Mouse (Mus musculus): ENCODE results near the gene Colq. TPM values are rescaled to one million over a fixed set of nuclear protein-coding genes. Genes with fewer than 3 reads are reported as not detected.

Colq gene
- polyA plus RNA-seq, 1 experiment from 2014 or later = not detected

- no peaks in the 10 kb centered on the region for H3K9me3 ChIP-seq (ENCODE audit: control insufficient read depth, low read length)
- no peaks in the 10 kb centered on the region for H3K27me3 ChIP-seq (replicated peaks; ENCODE audit: control insufficient read depth, insufficient read depth, low read length)
- no peaks in the 10 kb centered on the region for H3K4me1 ChIP-seq (replicated peaks; ENCODE audit: control insufficient read depth, insufficient read depth, low read length)
- H3K4me3 ChIP-seq (replicated peaks; ENCODE audit: low read length) = no peak overlapping the region
- H3K36me3 ChIP-seq (ENCODE audit: control insufficient read depth, insufficient read depth) = no peaks in the 10 kb centered on the region
- ATAC-seq = no peak
- no peak overlapping the region for H3K9ac ChIP-seq (replicated peaks; ENCODE audit: low read depth, low read length)
- H3K4me2 ChIP-seq (ENCODE audit: low read length) = no peak overlapping the region
- WGBS = 67% methylated on average over 9 of the region's 9 CpGs
- no peak overlapping the region for H3K27ac ChIP-seq (ENCODE audit: low read length)
Measured at GRCm38 (mm10) chr14:31577966-31578735, 13.0 kb downstream of the Colq start.

GRCm38 (mm10) chr14:31576846-31577697, 14.1 kb downstream of the Colq start:
- H3K4me3 ChIP-seq (replicated peaks; ENCODE audit: low read length) = no peak overlapping the region
- H3K27me3 ChIP-seq (replicated peaks; ENCODE audit: control insufficient read depth, insufficient read depth, low read length) = no peaks in the 10 kb centered on the region
- no peak overlapping the region for H3K27ac ChIP-seq (ENCODE audit: low read length)
- H3K36me3 ChIP-seq (ENCODE audit: control insufficient read depth, insufficient read depth) = no peaks in the 10 kb centered on the region
- H3K9ac ChIP-seq (replicated peaks; ENCODE audit: low read depth, low read length) = no peak overlapping the region
- H3K4me1 ChIP-seq (replicated peaks; ENCODE audit: control insufficient read depth, insufficient read depth, low read length) = no peaks in the 10 kb centered on the region
- WGBS = 66% methylated on average over 10 of the region's 10 CpGs
- no peaks in the 10 kb centered on the region for H3K9me3 ChIP-seq (ENCODE audit: control insufficient read depth, low read length)
- no peak for ATAC-seq
- H3K4me2 ChIP-seq (ENCODE audit: low read length) = no peak overlapping the region

DNA sequence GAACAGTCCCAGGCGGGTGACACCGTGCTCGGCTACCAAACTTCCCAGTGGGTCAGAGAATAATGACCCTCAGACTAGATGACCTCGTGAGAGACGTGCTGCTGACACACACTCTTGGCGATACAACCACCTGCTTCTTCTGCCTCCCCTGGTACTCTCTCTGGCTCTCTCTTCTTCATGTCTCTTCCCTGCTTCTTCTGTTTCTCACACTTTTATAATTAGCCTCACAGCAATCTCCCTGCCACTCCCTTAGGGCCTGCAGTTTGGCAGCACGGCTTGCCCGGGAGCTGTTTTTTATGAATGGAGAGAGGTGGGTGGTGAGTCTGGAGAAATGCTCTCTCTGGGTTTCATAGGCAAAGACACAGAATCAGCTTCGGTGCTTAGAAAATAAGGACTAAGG, 15.3 kb downstream of the Colq start:
- Histone ChIP-seq H3K4me2 (ENCODE audit: low read length) (no peak overlapping the region), H3K9ac (replicated peaks; ENCODE audit: low read depth, low read length) (no peak overlapping the region), H3K27me3 (replicated peaks; ENCODE audit: control insufficient read depth, insufficient read depth, low read length) (no peaks in the 10 kb centered on the region), H3K4me1 (replicated peaks; ENCODE audit: control insufficient read depth, insufficient read depth, low read length) (no peaks in the 10 kb centered on the region), H3K9me3 (ENCODE audit: control insufficient read depth, low read length) (no peaks in the 10 kb centered on the region), H3K4me3 (replicated peaks; ENCODE audit: low read length) (no peak overlapping the region), H3K36me3 (ENCODE audit: control insufficient read depth, insufficient read depth) (no peaks in the 10 kb centered on the region), H3K27ac (ENCODE audit: low read length) (no peak overlapping the region)
- 85% methylated on average over 9 of the region's 9 CpGs for WGBS
- no peak for ATAC-seq

- Histone ChIP-seq H3K4me2 (ENCODE audit: low read length) (no peak overlapping the region), H3K4me1 (replicated peaks; ENCODE audit: control insufficient read depth, insufficient read depth, low read length) (no peaks in the 10 kb centered on the region), H3K36me3 (ENCODE audit: control insufficient read depth, insufficient read depth) (no peaks in the 10 kb centered on the region), H3K27me3 (replicated peaks; ENCODE audit: control insufficient read depth, insufficient read depth, low read length) (no peaks in the 10 kb centered on the region), H3K27ac (ENCODE audit: low read length) (no peak overlapping the region), H3K9ac (replicated peaks; ENCODE audit: low read depth, low read length) (no peak overlapping the region), H3K9me3 (ENCODE audit: control insufficient read depth, low read length) (no peaks in the 10 kb centered on the region), H3K4me3 (replicated peaks; ENCODE audit: low read length) (no peak overlapping the region)
- no peak for ATAC-seq
- WGBS = 93% methylated on average over 18 of the region's 18 CpGs
Measured at GRCm38 (mm10) chr14:31574903-31575665, 16.1 kb downstream of the Colq start.

- H3K9me3 ChIP-seq (ENCODE audit: control insufficient read depth, low read length) = no peaks in the 10 kb centered on the region
- no peak overlapping the region for H3K9ac ChIP-seq (replicated peaks; ENCODE audit: low read depth, low read length)
- WGBS = 79% methylated on average over 9 of the region's 9 CpGs
- no peaks in the 10 kb centered on the region for H3K4me1 ChIP-seq (replicated peaks; ENCODE audit: control insufficient read depth, insufficient read depth, low read length)
- H3K4me3 ChIP-seq (replicated peaks; ENCODE audit: low read length) = no peak overlapping the region
- no peak overlapping the region for H3K27ac ChIP-seq (ENCODE audit: low read length)
- ATAC-seq = no peak
- no peaks in the 10 kb centered on the region for H3K27me3 ChIP-seq (replicated peaks; ENCODE audit: control insufficient read depth, insufficient read depth, low read length)
- H3K36me3 ChIP-seq (ENCODE audit: control insufficient read depth, insufficient read depth) = no peaks in the 10 kb centered on the region
- no peak overlapping the region for H3K4me2 ChIP-seq (ENCODE audit: low read length)
Measured at GRCm38 (mm10) chr14:31572561-31573175, 18.5 kb downstream of the Colq start.

DNA sequence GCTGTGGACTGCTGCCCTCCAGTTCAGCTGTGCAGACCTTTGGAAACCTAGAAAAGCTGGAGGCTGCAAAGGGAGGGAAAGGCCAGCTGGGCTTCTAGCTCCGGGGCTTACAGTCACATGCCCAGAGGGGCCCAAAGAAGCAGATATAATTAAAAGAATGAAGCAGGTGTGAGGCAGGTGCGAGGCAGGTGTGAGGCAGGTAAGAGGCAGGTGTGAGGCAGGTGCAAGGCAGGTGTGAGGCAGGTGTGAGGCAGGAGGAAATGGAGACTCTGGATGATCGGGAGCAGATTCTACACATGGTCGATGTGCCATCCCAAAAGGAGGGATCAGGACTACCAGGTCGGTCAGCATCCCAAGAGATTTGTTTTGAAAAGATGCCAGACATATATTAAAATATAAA, 19.7 kb downstream of the Colq start:
- ATAC-seq = no peak
- Histone ChIP-seq H3K4me2 (ENCODE audit: low read length) (no peak overlapping the region), H3K27me3 (replicated peaks; ENCODE audit: control insufficient read depth, insufficient read depth, low read length) (no peaks in the 10 kb centered on the region), H3K27ac (ENCODE audit: low read length) (no peak overlapping the region), H3K4me1 (replicated peaks; ENCODE audit: control insufficient read depth, insufficient read depth, low read length) (no peaks in the 10 kb centered on the region), H3K9me3 (ENCODE audit: control insufficient read depth, low read length) (no peaks in the 10 kb centered on the region), H3K4me3 (replicated peaks; ENCODE audit: low read length) (no peak overlapping the region), H3K9ac (replicated peaks; ENCODE audit: low read depth, low read length) (no peak overlapping the region), H3K36me3 (ENCODE audit: control insufficient read depth, insufficient read depth) (no peaks in the 10 kb centered on the region)
- WGBS = 90% methylated on average over 5 of the region's 5 CpGs

DNA sequence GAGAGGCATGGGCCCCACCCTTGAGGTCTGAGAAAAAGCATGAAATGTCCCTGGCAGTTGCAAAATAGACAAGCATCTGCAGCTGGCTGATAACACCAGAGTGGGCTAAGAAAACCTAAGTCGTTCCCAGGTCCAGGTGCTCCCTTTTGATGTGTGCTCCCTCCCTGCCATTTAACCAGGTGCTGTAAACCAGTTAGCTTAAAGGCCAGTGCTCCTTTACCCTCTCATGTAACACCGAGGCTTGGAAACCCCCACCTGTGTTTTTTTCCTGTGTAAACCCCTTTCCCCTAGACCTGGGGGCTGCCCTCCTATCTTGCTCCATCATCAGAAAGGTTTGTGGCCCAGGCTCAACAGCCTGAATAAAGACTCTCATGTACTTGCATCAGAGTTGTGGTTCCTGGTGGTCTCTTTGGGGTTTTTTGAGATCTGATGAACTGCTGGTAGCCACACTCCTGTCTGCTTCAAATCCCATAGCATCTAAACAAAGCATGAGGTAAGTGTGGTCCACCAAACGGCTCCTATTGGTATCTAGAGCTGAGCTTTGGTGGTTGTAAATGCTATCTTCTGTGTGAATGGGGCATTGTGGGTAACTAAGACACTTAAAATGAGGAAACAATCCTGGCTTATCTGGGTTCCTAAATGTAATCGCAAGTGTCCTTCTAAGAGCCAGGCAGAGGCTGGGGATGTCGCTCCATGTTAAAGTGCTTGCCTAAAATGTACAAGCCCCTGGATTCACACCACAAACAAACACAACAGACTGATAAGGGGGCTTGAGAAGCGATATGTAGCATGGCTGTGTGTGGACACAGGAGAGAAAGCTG, 20.8 kb downstream of the Colq start:
- no peak overlapping the region for H3K4me3 ChIP-seq (replicated peaks; ENCODE audit: low read length)
- no peaks in the 10 kb centered on the region for H3K4me1 ChIP-seq (replicated peaks; ENCODE audit: control insufficient read depth, insufficient read depth, low read length)
- no peak overlapping the region for H3K9ac ChIP-seq (replicated peaks; ENCODE audit: low read depth, low read length)
- H3K4me2 ChIP-seq (ENCODE audit: low read length) = no peak overlapping the region
- H3K27me3 ChIP-seq (replicated peaks; ENCODE audit: control insufficient read depth, insufficient read depth, low read length) = no peaks in the 10 kb centered on the region
- ATAC-seq = no peak
- H3K9me3 ChIP-seq (ENCODE audit: control insufficient read depth, low read length) = no peaks in the 10 kb centered on the region
- no peak overlapping the region for H3K27ac ChIP-seq (ENCODE audit: low read length)
- 82% methylated on average over 6 of the region's 6 CpGs for WGBS
- H3K36me3 ChIP-seq (ENCODE audit: control insufficient read depth, insufficient read depth) = no peaks in the 10 kb centered on the region

DNA sequence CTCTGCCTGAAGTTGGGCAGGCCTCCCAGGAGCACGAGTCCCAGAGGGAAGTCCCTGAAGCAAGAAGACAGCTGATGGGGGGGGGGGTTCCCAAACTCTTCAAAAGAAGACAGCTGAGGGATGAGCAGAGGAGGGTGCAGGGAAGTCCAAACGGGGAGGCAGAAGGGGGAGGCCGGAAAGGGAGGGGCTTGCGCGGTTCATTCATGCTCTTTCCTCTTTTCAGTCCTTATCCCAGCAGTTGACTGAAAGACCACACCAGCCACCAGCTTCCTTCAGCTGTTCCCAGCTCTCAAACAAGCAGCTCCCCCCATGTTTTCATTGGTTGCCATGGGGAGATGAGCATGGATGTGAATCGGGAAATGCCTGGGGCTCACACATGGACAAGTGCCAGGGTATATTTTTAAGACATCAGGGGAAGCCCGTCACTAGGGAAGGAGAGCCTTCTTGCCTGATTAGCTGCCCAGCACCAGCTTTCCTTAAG, 22.0 kb downstream of the Colq start:
- WGBS = 52% methylated on average over 7 of the region's 7 CpGs
- Histone ChIP-seq H3K27ac (ENCODE audit: low read length) (no peak overlapping the region), H3K9ac (replicated peaks; ENCODE audit: low read depth, low read length) (no peak overlapping the region), H3K27me3 (replicated peaks; ENCODE audit: control insufficient read depth, insufficient read depth, low read length) (no peaks in the 10 kb centered on the region), H3K4me2 (ENCODE audit: low read length) (no peak overlapping the region), H3K9me3 (ENCODE audit: control insufficient read depth, low read length) (no peaks in the 10 kb centered on the region), H3K4me3 (replicated peaks; ENCODE audit: low read length) (no peak overlapping the region), H3K36me3 (ENCODE audit: control insufficient read depth, insufficient read depth) (no peaks in the 10 kb centered on the region), H3K4me1 (replicated peaks; ENCODE audit: control insufficient read depth, insufficient read depth, low read length) (no peaks in the 10 kb centered on the region)
- no peak for ATAC-seq

All from forebrain, embryonic 16.5 days (tissue).